ENCODE assay signal across 8 mouse cellular contexts in genomic region chr3:33800513-33800820, GRCm38 (mm10). TPM values are rescaled to one million over a fixed set of nuclear protein-coding genes. Genes with fewer than 3 reads are reported as not detected.
DNase-seq lines count a peak whose midpoint lies in the region; ATAC-seq and TF ChIP-seq lines count a peak whose summit lies in the region.

No protein-coding gene starts in this region.

- H3K4me2 ChIP-seq in liver, embryonic 11.5 days: peak overlapping the region; percentile 64

- H3K27ac ChIP-seq in embryonic fibroblast, embryonic 13.5 days (ENCODE audit: insufficient read depth, low read length): peak overlapping the region; percentile 64
- peak overlapping the region; percentile 98 for H3K27ac ChIP-seq in liver, embryonic 11.5 days (ENCODE audit: low read depth, low read length)

- DNase-seq in embryo, embryonic 11.5 days (ENCODE audit: low read depth, low spot score): peak; percentile 16
- DNase-seq in embryo, embryonic 11 days: no peak
- peak; percentile 52 for DNase-seq in 3T3-L1 (ENCODE audit: low read depth, low spot score)
- no peak for DNase-seq in liver, embryonic 11.5 days (ENCODE audit: low spot score)
- DNase-seq in cerebellum, postnatal 14 days: no peak
- no peak for DNase-seq in ovary, postnatal 14 days (ENCODE audit: low spot score)
- no peak for DNase-seq in left cerebral cortex, postnatal 10 days (ENCODE audit: extremely low spot score in 1 of 2, low spot score in 2 of 2)

- peaks cover 9% of the 10 kb centered on the region; the same call in 1 of the 2 replicates for H3K36me3 ChIP-seq in liver, embryonic 11.5 days (ENCODE audit: control insufficient read depth, insufficient read depth, low read length)

- H3K9me3 ChIP-seq in liver, embryonic 11.5 days (ENCODE audit: control insufficient read depth, low read length): no peaks in the 10 kb centered on the region

- H3K4me3 ChIP-seq in embryonic fibroblast, embryonic 13.5 days (ENCODE audit: insufficient read depth, low read length): peak overlapping the region; percentile 100
- peak overlapping the region; percentile 93 for H3K4me3 ChIP-seq in liver, embryonic 11.5 days (ENCODE audit: low read depth, low read length)

- H3K4me1 ChIP-seq in embryonic fibroblast, embryonic 13.5 days (ENCODE audit: control insufficient read depth, insufficient read depth, low read length): no peaks in the 10 kb centered on the region
- peaks cover 7% of the 10 kb centered on the region for H3K4me1 ChIP-seq in liver, embryonic 11.5 days (replicated peaks; ENCODE audit: control insufficient read depth, insufficient read depth, low read length)

- ATAC-seq in liver, embryonic 11.5 days (replicated peaks; ENCODE audit: low FRiP score): peak; percentile 2; the same call in 1 of the 2 replicates

- TF ChIP-seq CTCF in embryonic fibroblast, embryonic 13.5 days (IDR thresholded peaks at IDR 0.05; ENCODE audit: borderline replicate concordance, insufficient read depth, low read length): no peak

- intact Hi-C loops in left cerebral cortex, postnatal 10 days (cut with DNase I): loop anchor here (10.0 kb wide), 1 partner anchor 1066 kb away; the partner anchor contains the start of genes Mrpl47 and Ndufb5

- H3K9ac ChIP-seq in liver, embryonic 11.5 days (ENCODE audit: low read depth, low read length): peak overlapping the region; percentile 92

- under 1% methylated on average over 16 of the region's 16 CpGs for WGBS in liver, embryonic 11.5 days

- no peaks in the 10 kb centered on the region for H3K27me3 ChIP-seq in liver, embryonic 11.5 days (replicated peaks; ENCODE audit: control insufficient read depth, insufficient read depth, low read length)

- TF ChIP-seq POLR2A in embryonic fibroblast, embryonic 13.5 days (IDR thresholded peaks at IDR 0.05; ENCODE audit: low read depth, low read length): no peak

RNA-seq across cellular contexts. Expression of gene Ttc14, which starts 0.8 kb away (rescaled TPM):
- 60.5 and 63.4 TPM in 2 replicates for polyA plus RNA-seq in embryonic fibroblast, embryonic 13.5 days (2011; ENCODE audit: insufficient read length, low read depth, missing spikeins)
- polyA plus RNA-seq in liver, embryonic 11.5 days (2014; fragmentation: Nextera tagmentation; extraction: Ambion mirVana): 47.8 and 48.4 TPM in 2 replicates
- total RNA-seq in left cerebral cortex, postnatal 10 days (2021): 10 to 100 TPM; 70.4 to 75.2 TPM

RNA-seq across cellular contexts. Expression of gene Ccdc39, which starts 43.6 kb away (rescaled TPM):
- polyA plus RNA-seq in embryonic fibroblast, embryonic 13.5 days (2011; ENCODE audit: insufficient read length, low read depth, missing spikeins): 2.9 and 4.1 TPM in 2 replicates
- 1.5 and 2.9 TPM in 2 replicates for polyA plus RNA-seq in liver, embryonic 11.5 days (2014; fragmentation: Nextera tagmentation; extraction: Ambion mirVana)
- total RNA-seq in left cerebral cortex, postnatal 10 days (2021): 10 to 100 TPM; 44.1 to 48.8 TPM

Comparison
In these comparisons a context has a peak if more than half of its experiments do, and no peak if none do; other contexts are left out.
1. DNase-seq: peak in embryo, embryonic 11.5 days (single experiment) and 3T3-L1 (single experiment); none in embryo, embryonic 11 days (single experiment), liver, embryonic 11.5 days (single experiment), cerebellum, postnatal 14 days (0 of 2), ovary, postnatal 14 days (single experiment) and left cerebral cortex, postnatal 10 days (0 of 2).